Comparison of ENCODE assay signal across 11 mouse cellular contexts in the genomic region with DNA sequence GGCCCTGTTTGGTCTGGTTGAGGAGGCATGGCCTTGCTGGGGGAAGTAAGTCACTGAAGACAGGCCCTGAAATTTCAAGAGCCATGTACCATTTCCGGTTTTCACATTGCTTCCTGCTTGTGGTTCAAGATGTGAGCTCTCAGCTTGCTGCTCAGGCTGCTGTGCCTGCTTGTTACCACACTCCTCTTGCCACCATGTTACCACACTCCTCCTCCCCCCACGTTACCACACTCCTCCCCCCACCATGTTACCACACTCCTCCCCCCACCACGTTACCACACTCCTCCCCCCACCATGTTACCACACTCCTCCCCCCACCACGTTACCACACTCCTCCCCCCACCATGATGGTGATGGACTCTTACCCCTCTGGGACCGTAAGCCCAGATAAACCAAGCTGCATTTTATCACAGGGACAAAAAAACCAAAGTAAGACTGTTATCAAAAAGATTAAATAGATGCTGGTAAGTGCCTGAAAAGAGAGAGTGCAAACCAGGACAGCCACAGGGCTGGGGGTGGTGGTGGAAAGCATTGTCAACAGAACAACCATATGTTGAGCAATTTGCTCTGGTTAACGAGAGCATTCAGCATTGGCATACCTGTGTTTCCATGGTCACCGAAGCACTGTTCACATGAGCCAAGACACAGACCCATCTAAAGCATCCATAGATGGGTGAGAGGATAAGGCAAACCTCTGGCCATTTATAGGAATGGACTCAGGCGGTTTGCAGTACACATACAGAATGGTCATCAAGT.
DNase-seq lines count a peak whose midpoint lies in the region; ATAC-seq and TF ChIP-seq lines count a peak whose summit lies in the region.
"Had no signal": no experiment of that assay in that cellular context is flagged by ENCODE, and none has a peak within 500 bp of the region (broad histone marks: within the 10 kb centered on the region; RNA-seq: fewer than 3 reads in every experiment).

No protein-coding gene starts in this region.

- H3K27ac ChIP-seq in layer of hippocampus, adult 2 months, result peak overlapping the region; percentile 72
- peak overlapping the region; percentile 35 for H3K27ac ChIP-seq in embryonic facial prominence, embryonic 10.5 days (replicated peaks)
- H3K27ac ChIP-seq: hindbrain, embryonic 15.5 days; kidney, embryonic 15.5 days had no signal

- peaks cover 61% of the 10 kb centered on the region for H3K4me1 ChIP-seq in embryonic facial prominence, embryonic 10.5 days

- DNase-seq in layer of hippocampus, adult 2 months (ENCODE audit: low spot score in 2 of 2), result peak in 1 of 2 experiments; percentile 51
- no peak for DNase-seq in layer of hippocampus, postnatal 10 days (ENCODE audit: low spot score in 2 of 2)
- peak; percentile 75 for DNase-seq in brain, adult 2 months (ENCODE audit: low read depth, low spot score)
- no peak for DNase-seq in embryonic facial prominence, embryonic 10.5 days (ENCODE audit: low spot score)
- peak; percentile 30 to 33 for DNase-seq in layer of hippocampus, postnatal 36 days
- DNase-seq in heart, postnatal 25 days (ENCODE audit: low spot score), result no peak
- DNase-seq: heart, adult 18-20 months; lung, embryonic 14.5 days had no signal

- no peaks in the 10 kb centered on the region for H3K27me3 ChIP-seq in embryonic facial prominence, embryonic 10.5 days (replicated peaks; ENCODE audit: low read depth, poor library complexity, severe bottlenecking)
- H3K27me3 ChIP-seq: hindbrain, embryonic 15.5 days; kidney, embryonic 15.5 days had no signal

- no peak for TF ChIP-seq CTCF in layer of hippocampus, adult 2 months (conservative IDR thresholded peaks at IDR 0.05)

- H3K4me3 ChIP-seq in layer of hippocampus, adult 2 months, result no peak overlapping the region
- no peak overlapping the region for H3K4me3 ChIP-seq in embryonic facial prominence, embryonic 10.5 days
- H3K4me3 ChIP-seq: hindbrain, embryonic 15.5 days; kidney, embryonic 15.5 days had no signal

- no peak for ATAC-seq in CD4-positive, CD25-positive, alpha-beta regulatory T cell, adult 4 months

- intact Hi-C loops in heart, postnatal 25 days (cut with DNase I), result no loop called here

- WGBS in embryonic facial prominence, embryonic 10.5 days, result 67% methylated on average over 8 of the region's 8 CpGs

- H3K9me3 ChIP-seq in embryonic facial prominence, embryonic 10.5 days, result no peaks in the 10 kb centered on the region
- H3K9me3 ChIP-seq: hindbrain, embryonic 15.5 days; kidney, embryonic 15.5 days had no signal

- H3K36me3 ChIP-seq in embryonic facial prominence, embryonic 10.5 days (replicated peaks), result no peaks in the 10 kb centered on the region
- H3K36me3 ChIP-seq: hindbrain, embryonic 15.5 days; kidney, embryonic 15.5 days had no signal

Comparison
In these comparisons a context has a peak if more than half of its experiments do, and no peak if none do; other contexts are left out.
1. DNase-seq: peak in brain, adult 2 months (single experiment) and layer of hippocampus, postnatal 36 days (2 of 2); none in layer of hippocampus, postnatal 10 days (0 of 2), embryonic facial prominence, embryonic 10.5 days (single experiment) and heart, postnatal 25 days (single experiment).